Mouse (Mus musculus) forebrain, embryonic 13.5 days (tissue): ENCODE data around the gene Smim13. TPM values are rescaled to one million over a fixed set of nuclear protein-coding genes. Genes with fewer than 3 reads are reported as not detected.
A peak's percentile ranks its signal among the peaks of the same experiment; 100 is the strongest.

Experiments
- ATAC-seq: fragments of 200-750 bp; cut with Nextera tagmentation; 2 replicates; pipeline ENCODE4 v1.8.0; 2017
- H3K27ac ChIP-seq: fragments of 300-500 bp; sonication (generic); 2 replicates; pipeline ENCODE4 v1.5.1; 2015; ENCODE audit warnings: inconsistent platforms, mild to moderate bottlenecking, moderate library complexity
- H3K27me3 ChIP-seq: fragments of 300-500 bp; sonication (generic); 2 replicates; pipeline ENCODE4 v1.6.1; 2015; ENCODE audit warnings: mild to moderate bottlenecking, inconsistent platforms
- H3K36me3 ChIP-seq: fragments of 300-500 bp; sonication (generic); 2 replicates; pipeline ENCODE4 v1.6.1; 2015; ENCODE audit warnings: mild to moderate bottlenecking, inconsistent platforms; ENCODE audit not compliant: poor library complexity, severe bottlenecking
- H3K4me1 ChIP-seq: fragments of 300-500 bp; sonication (generic); 2 replicates; pipeline ENCODE4 v1.6.1; 2015; ENCODE audit warnings: inconsistent platforms
- H3K4me2 ChIP-seq: fragments of 300-500 bp; sonication (generic); 2 replicates; pipeline ENCODE4 v1.6.1; 2015; ENCODE audit warnings: inconsistent platforms, mild to moderate bottlenecking, moderate library complexity
- H3K4me3 ChIP-seq: fragments of 300-500 bp; sonication (generic); 2 replicates; pipeline ENCODE4 v1.5.1; 2015; ENCODE audit warnings: mild to moderate bottlenecking, inconsistent platforms
- H3K9ac ChIP-seq: fragments of 300-500 bp; sonication (generic); 2 replicates; pipeline ENCODE4 v1.6.1; 2015; ENCODE audit warnings: mild to moderate bottlenecking, inconsistent platforms
- H3K9me3 ChIP-seq: fragments of 300-500 bp; sonication (generic); replicated peaks from 2 replicates; pipeline ENCODE4 v1.6.1; 2016; ENCODE audit warnings: inconsistent platforms
- WGBS: fragments of 180-500 bp; shearing (Covaris S2); methylation state at CpG from one replicate; pipeline ENCODE4 v1.1.7; 2015; 5-methylcytosine and 5-hydroxymethylcytosine counted together
- polyA plus RNA-seq: library from polyadenylated mRNA; unstranded; fragments of >200 nt; fragmentation: Nextera tagmentation; extraction: Ambion mirVana; gene quantifications from 2 replicates; pipeline ENCODE4 v1.2.1, GENCODE M21; 2015

Gene Smim13
- polyA plus RNA-seq, 1 experiment from 2014 or later = 14.6 TPM

DNA sequence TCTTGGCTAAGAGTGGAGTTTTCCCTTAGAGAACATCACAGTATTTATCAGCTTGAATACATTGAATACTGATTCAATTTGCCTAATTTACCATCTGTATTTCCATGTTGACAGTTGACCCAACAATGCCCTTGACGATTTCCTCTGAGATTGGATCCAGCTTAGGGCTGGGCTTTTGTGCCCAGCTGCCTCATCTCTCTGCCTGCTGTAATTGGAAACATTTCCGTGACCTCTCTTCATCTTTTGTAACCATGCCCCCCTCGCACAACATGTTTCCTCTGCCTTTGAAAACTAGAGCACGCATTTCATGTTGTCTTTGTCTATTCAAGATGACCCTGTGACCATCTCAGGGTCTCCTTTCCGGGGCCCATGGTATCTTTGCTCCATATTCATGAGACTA lies 49.4 kb downstream of the Smim13 start:
- Histone ChIP-seq H3K4me2 (no peak overlapping the region), H3K9ac (no peak overlapping the region), H3K27ac (no peak overlapping the region), H3K4me3 (no peak overlapping the region), H3K4me1 (no peaks in the 10 kb centered on the region), H3K9me3 (no peaks in the 10 kb centered on the region), H3K36me3 (no peaks in the 10 kb centered on the region), H3K27me3 (no peaks in the 10 kb centered on the region)
- 46% methylated on average over 5 of the region's 5 CpGs for WGBS
- ATAC-seq = no peak

DNA sequence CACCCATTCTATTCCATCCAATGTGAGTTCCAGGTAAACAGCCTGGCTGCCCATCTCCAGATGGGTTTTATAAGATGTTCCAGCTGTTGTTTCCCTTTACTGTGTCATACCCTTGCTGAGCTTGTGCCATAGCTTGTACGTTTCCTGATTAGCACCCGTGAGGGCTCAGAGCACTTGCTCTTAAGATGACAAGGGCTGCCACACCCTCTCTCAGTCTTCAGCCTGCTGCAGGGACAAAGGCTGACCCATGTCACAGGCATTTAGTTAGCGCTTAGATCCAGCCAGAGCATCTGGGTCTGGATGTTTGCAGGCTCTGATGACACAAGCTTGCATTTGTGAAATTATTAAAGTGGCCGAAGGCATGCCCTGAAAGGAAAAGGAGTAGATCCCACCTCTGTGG lies 50.4 kb downstream of the Smim13 start:
- Histone ChIP-seq H3K4me3 (no peak overlapping the region), H3K4me2 (no peak overlapping the region), H3K9me3 (no peaks in the 10 kb centered on the region), H3K27ac (no peak overlapping the region), H3K4me1 (no peaks in the 10 kb centered on the region), H3K27me3 (no peaks in the 10 kb centered on the region), H3K9ac (no peak overlapping the region), H3K36me3 (no peaks in the 10 kb centered on the region)
- 75% methylated on average over 4 of the region's 4 CpGs for WGBS
- no peak for ATAC-seq

DNA sequence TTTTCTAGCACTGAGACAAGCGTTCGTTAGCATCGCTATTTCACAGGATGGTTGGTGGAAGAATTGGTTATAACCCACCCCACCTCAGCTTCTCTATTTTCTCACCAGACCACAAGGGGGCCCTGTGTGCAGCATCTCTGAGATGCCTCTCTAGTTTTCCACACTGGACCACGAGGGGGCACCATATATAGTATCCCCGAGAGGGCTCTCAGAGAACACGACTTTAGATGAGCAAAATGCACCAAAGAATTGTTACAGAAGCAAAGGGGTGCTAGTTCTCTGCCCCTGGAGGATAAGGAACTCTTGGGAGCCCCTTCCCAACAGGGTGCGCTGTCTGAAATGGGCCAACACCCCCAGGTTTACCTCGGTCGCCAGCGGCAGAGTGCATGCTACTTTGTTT lies 53.1 kb downstream of the Smim13 start:
- H3K4me2 ChIP-seq = no peak overlapping the region
- no peak overlapping the region for H3K4me3 ChIP-seq
- no peaks in the 10 kb centered on the region for H3K9me3 ChIP-seq
- H3K4me1 ChIP-seq = no peaks in the 10 kb centered on the region
- no peak for ATAC-seq
- H3K9ac ChIP-seq = no peak overlapping the region
- no peak overlapping the region for H3K27ac ChIP-seq
- no peaks in the 10 kb centered on the region for H3K36me3 ChIP-seq
- WGBS = 61% methylated on average over 10 of the region's 10 CpGs
- no peaks in the 10 kb centered on the region for H3K27me3 ChIP-seq

DNA sequence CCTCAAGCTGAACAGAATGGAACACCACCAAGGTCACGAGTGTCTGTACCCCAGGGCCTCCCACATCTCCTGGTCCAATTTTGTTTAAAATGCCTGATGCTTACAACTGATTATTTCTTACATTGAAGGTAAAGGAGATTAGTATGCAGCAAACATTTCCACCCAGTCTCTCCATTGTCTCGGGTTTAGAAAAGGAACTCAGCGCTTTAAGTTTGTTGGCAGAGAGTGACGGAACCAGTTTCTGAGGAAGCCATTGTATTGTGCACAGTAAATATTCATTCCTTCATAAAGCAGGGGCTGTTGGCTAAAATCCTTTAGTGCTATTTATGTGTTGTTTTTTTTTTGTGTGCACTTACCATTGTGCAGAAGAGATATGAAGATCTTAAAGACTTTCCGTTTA lies 71.1 kb downstream of the Smim13 start:
- 22% methylated on average over 5 of the region's 5 CpGs for WGBS
- Histone ChIP-seq H3K4me3 (no peak overlapping the region), H3K4me1 (peaks cover 20% of the 10 kb centered on the region), H3K9me3 (no peaks in the 10 kb centered on the region), H3K9ac (no peak overlapping the region), H3K36me3 (peaks cover 26% of the 10 kb centered on the region), H3K27me3 (no peaks in the 10 kb centered on the region), H3K27ac (peak overlapping the region; percentile 80), H3K4me2 (no peak overlapping the region)
- ATAC-seq = no peak

DNA sequence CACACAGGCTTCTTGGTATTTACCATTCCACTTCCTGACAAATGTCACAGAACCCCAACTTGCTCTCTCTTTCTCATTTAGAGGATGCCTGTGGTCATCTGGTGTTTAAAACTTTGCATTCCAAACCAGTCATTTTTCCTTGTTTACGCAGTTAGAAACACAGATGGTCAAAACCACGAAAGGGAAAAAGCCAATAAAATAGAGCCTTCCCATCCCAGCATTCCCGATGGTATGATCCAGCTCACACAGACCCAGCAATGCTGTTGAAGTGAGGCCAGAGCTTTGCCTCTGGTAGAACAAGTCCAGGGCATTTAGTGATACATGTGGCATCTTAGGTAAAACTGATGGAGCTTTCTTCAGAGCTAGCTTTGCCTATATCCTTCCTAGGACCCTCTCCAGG lies 71.8 kb downstream of the Smim13 start:
- Histone ChIP-seq H3K4me3 (no peak overlapping the region), H3K4me1 (peaks cover 20% of the 10 kb centered on the region), H3K4me2 (peak overlapping the region; percentile 20; the same call in 1 of the 2 replicates), H3K27me3 (no peaks in the 10 kb centered on the region), H3K36me3 (peaks cover 19% of the 10 kb centered on the region), H3K9ac (no peak overlapping the region), H3K9me3 (no peaks in the 10 kb centered on the region), H3K27ac (peak overlapping the region; percentile 80)
- 82% methylated on average over 3 of the region's 3 CpGs for WGBS
- ATAC-seq = no peak

DNA sequence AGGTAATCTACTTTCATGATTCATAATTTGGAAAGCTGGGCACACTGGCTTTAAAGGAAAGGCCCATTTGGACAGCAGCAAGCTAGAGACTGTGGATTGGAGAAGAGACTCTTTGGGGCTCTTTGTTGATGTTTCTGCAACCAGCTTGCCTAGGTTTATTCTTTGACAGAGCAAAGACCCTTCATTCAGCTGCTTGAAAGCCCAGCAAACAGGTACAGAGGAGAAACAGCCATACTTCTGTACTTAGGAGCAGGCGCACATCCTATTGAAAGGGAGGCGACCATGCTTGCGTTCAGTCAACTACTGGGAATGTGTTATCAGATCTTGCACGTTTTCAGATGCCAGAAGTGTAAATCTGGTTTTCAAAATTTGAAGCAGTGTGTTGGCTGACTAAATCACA lies 75.0 kb downstream of the Smim13 start:
- ATAC-seq = no peak
- no peak overlapping the region for H3K4me3 ChIP-seq
- peaks cover 38% of the 10 kb centered on the region for H3K4me1 ChIP-seq
- H3K9ac ChIP-seq = no peak overlapping the region
- no peak overlapping the region for H3K27ac ChIP-seq
- H3K36me3 ChIP-seq = no peaks in the 10 kb centered on the region; the same call in 1 of the 2 replicates
- H3K4me2 ChIP-seq = no peak overlapping the region
- H3K27me3 ChIP-seq = no peaks in the 10 kb centered on the region
- WGBS = 85% methylated on average over 4 of the region's 4 CpGs
- no peaks in the 10 kb centered on the region for H3K9me3 ChIP-seq

DNA sequence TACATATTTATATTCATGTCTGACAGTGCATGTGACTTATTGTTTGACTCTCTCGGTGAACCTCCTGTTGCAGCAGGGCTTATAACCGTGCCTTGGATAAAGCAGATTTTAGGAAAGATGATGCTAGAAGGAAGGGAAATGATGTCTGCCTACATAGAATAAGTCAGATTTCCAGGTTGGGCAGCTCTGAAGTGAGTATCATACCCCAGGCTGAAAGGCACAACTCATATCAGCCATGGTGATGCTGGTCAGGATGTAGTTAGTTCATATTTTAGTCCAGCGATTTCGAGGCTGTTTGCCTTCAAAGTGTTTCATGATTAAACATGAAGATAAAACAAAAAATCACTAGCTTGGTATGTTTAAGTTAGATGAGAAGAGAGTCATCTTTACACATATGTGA lies 75.7 kb downstream of the Smim13 start:
- no peak overlapping the region for H3K9ac ChIP-seq
- whole genome bisulfite sequencing = 89% methylated on average over 4 of the region's 4 CpGs
- H3K9me3 ChIP-seq = no peaks in the 10 kb centered on the region
- peaks cover 5% of the 10 kb centered on the region; the same call in 1 of the 2 replicates for H3K36me3 ChIP-seq
- H3K27me3 ChIP-seq = no peaks in the 10 kb centered on the region
- H3K4me2 ChIP-seq = no peak overlapping the region
- no peak for ATAC-seq
- H3K4me3 ChIP-seq = no peak overlapping the region
- peaks cover 38% of the 10 kb centered on the region for H3K4me1 ChIP-seq
- no peak overlapping the region for H3K27ac ChIP-seq

DNA sequence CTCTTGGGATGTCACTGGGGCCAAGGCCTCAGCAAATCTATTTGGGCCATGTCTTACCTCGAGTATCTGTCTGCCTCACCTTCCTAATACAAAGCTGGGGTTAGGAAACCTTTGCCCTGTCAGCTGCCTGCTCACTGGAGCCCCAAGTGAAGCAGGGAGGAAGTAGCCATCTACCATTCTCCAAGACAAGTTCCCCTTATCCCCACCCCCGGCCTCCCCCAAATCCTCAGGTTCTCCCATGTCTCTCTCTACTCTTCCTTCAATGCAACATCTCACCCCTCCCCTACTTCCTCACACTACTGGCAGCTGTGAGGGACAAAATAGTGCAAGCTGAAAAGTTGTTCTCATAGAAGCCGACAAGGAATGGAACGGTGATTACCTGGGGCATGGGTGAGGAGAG lies 76.5 kb downstream of the Smim13 start:
- Histone ChIP-seq H3K27ac (no peak overlapping the region), H3K4me3 (no peak overlapping the region), H3K27me3 (no peaks in the 10 kb centered on the region), H3K4me2 (no peak overlapping the region), H3K36me3 (peaks cover 13% of the 10 kb centered on the region; the same call in 1 of the 2 replicates), H3K9me3 (no peaks in the 10 kb centered on the region), H3K4me1 (peaks cover 30% of the 10 kb centered on the region), H3K9ac (no peak overlapping the region)
- 84% methylated on average over 4 of the region's 4 CpGs for WGBS
- ATAC-seq = no peak

Other genes starting within 250 kb of the Smim13 start
- 86.3 and 87.4 TPM in 2 replicates for gene Pak1ip1, start 248.8 kb upstream of the Smim13 start, polyA plus RNA-seq
- 132 and 144 TPM in 2 replicates for gene Tmem14c, start 233.6 kb upstream of the Smim13 start, polyA plus RNA-seq
- 0.74 and 0.81 TPM in 2 replicates for gene Mak, start 170.1 kb upstream of the Smim13 start, polyA plus RNA-seq
- not detected in 2 replicates for gene Gcm2, start 138.8 kb upstream of the Smim13 start, polyA plus RNA-seq
- gene Sycp2l, start 135.5 kb upstream of the Smim13 start, polyA plus RNA-seq = 0.08 TPM in 1 of 2 replicates, not detected in the other
- 45.1 and 47.7 TPM in 2 replicates for gene Elovl2, start 29.4 kb upstream of the Smim13 start, polyA plus RNA-seq
- gene Gm17364, start 24.1 kb downstream of the Smim13 start, polyA plus RNA-seq = not detected in 2 replicates
- 19.5 and 22.2 TPM in 2 replicates for gene Nedd9, start 237.5 kb downstream of the Smim13 start, polyA plus RNA-seq